Mouse (Mus musculus) kidney, embryonic 15.5 days (tissue): ENCODE measurements around the gene Tekt3. TPM values are rescaled to one million over a fixed set of nuclear protein-coding genes. Genes with fewer than 3 reads are reported as not detected.

Experiments used
- ATAC-seq: fragments of 200-750 bp; cut with Nextera tagmentation; replicated peaks from 2 replicates; pipeline ENCODE4 v1.8.0; 2017; ENCODE audit warnings: moderate TSS enrichment; ENCODE audit not compliant: low FRiP score
- H3K27ac ChIP-seq: fragments of 300-500 bp; sonication (generic); 2 replicates; pipeline ENCODE4 v1.5.1; 2015; ENCODE audit warnings: mild to moderate bottlenecking, inconsistent platforms
- H3K27me3 ChIP-seq: fragments of 300-500 bp; sonication (generic); 2 replicates; pipeline ENCODE4 v1.6.1; 2015; ENCODE audit warnings: inconsistent platforms
- H3K36me3 ChIP-seq: fragments of 300-500 bp; sonication (generic); 2 replicates; pipeline ENCODE4 v1.6.1; 2015; ENCODE audit warnings: inconsistent platforms
- H3K4me1 ChIP-seq: fragments of 300-500 bp; sonication (generic); 2 replicates; pipeline ENCODE4 v1.6.1; 2015; ENCODE audit warnings: inconsistent platforms
- H3K4me2 ChIP-seq: fragments of 300-500 bp; sonication (generic); 2 replicates; pipeline ENCODE4 v1.6.1; 2015; ENCODE audit warnings: moderate library complexity, mild to moderate bottlenecking, inconsistent platforms
- H3K4me3 ChIP-seq: fragments of 300-500 bp; sonication (generic); replicated peaks from 2 replicates; pipeline ENCODE4 v1.5.1; 2015; ENCODE audit warnings: mild to moderate bottlenecking, inconsistent platforms
- H3K9ac ChIP-seq: fragments of 300-500 bp; sonication (generic); 2 replicates; pipeline ENCODE4 v1.6.1; 2015; ENCODE audit warnings: mild to moderate bottlenecking, inconsistent platforms
- H3K9me3 ChIP-seq: fragments of 300-500 bp; sonication (generic); replicated peaks from 2 replicates; pipeline ENCODE4 v1.6.1; 2016; ENCODE audit warnings: inconsistent platforms
- WGBS: fragments of 180-500 bp; shearing (Covaris S2); methylation state at CpG from one replicate; pipeline ENCODE4 v1.1.7; 2015; ENCODE audit warnings: mixed read lengths; 5-methylcytosine and 5-hydroxymethylcytosine counted together
- polyA plus RNA-seq: library from polyadenylated mRNA; unstranded; fragments of >200 nt; fragmentation: Nextera tagmentation; extraction: Ambion mirVana; gene quantifications from 2 replicates; pipeline ENCODE4 v1.2.1, GENCODE M21; 2015

Tekt3 gene
- polyA plus RNA-seq, 1 experiment from 2014 or later, result not detected

DNA sequence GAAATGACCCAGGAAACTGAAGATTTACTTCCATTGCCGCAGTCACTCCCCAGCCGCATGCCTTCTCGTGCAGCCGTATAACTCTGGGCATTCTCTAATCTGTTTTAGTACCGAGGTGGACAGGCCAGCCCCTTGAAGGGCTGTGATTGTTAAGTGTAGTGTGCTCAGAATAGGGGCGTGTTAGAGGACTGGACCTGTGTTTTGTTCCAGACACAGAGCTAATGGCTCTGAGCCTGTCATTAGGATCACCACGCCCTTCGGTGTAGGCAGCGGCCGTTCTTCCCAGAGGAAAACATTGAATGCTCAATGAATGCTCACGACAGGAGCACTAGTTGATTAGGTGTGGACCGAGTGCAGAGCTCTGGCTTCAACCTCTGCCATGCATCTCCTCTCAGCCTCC lies 68.4 kb downstream of the Tekt3 start:
- no peak overlapping the region for H3K9ac ChIP-seq
- no peaks in the 10 kb centered on the region for H3K9me3 ChIP-seq
- ATAC-seq, result no peak
- H3K4me3 ChIP-seq, result 0 out of 2 replicates have a peak overlapping the region, but pooled peaks have one; percentile 5
- peak overlapping the region; percentile 89 for H3K4me2 ChIP-seq
- H3K27ac ChIP-seq, result no peak overlapping the region
- H3K27me3 ChIP-seq, result peaks cover 59% of the 10 kb centered on the region
- peaks cover 50% of the 10 kb centered on the region for H3K4me1 ChIP-seq
- WGBS, result 17% methylated on average over 12 of the region's 12 CpGs
- H3K36me3 ChIP-seq, result peaks cover 4% of the 10 kb centered on the region; the same call in 1 of the 2 replicates

- Histone ChIP-seq H3K4me1 (peaks cover 57% of the 10 kb centered on the region), H3K27me3 (peaks cover 59% of the 10 kb centered on the region), H3K4me3 (peak overlapping the region; percentile 59), H3K36me3 (peaks cover 8% of the 10 kb centered on the region; the same call in 1 of the 2 replicates), H3K27ac (no peak overlapping the region; the same call in 1 of the 2 replicates), H3K9ac (0 out of 2 replicates have a peak overlapping the region, but pooled peaks have one; percentile 60), H3K9me3 (no peaks in the 10 kb centered on the region), H3K4me2 (peak overlapping the region; percentile 89)
- no peak for ATAC-seq
- 44% methylated on average over 8 of the region's 8 CpGs for WGBS
These were observed 69.0 kb downstream of the Tekt3 start for GRCm38 (mm10) chr11:63130497-63130896.

DNA sequence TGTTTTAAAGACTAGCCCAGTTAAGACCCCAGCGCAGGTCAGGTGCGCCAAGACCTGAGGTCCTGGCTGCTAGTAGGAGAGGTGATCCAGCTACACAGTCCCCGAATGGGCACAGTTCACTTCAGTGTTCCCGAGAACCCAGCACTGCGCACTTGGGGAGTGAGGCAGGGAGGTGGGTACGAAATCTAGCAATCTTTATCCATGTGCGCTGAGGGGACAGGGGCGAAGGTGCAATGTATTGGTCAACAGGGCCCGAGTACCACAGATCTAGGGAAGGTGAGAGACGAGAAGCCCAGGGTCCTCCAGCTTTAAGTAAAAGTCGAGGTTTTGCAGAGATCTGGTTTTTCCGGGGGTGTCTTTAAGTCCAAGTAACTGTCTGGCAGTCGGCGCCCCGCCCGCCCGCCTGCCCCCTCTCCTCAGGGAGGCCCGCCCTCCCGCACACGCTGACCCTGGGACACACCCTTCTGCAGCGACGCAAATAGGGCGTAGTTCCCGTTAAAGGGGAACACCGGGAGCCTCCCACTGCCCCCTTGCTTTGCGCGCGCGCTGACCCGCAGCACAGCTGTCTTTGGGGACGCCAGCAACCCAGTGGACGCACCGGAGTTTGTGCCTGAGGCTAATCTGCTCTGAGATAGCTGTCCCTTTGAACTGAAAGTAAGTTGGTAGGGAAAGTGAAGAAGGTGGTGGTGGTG lies 69.7 kb downstream of the Tekt3 start:
- H3K4me1 ChIP-seq, result peaks cover 61% of the 10 kb centered on the region
- ATAC-seq, result peak; percentile 52; the same call in 1 of the 2 replicates
- peak overlapping the region; percentile 89 for H3K4me2 ChIP-seq

GRCm38 (mm10) chr11:63131693-63132040 lies 70.2 kb downstream of the Tekt3 start:
- peaks cover 59% of the 10 kb centered on the region for H3K27me3 ChIP-seq
- H3K9ac ChIP-seq, result peak overlapping the region; percentile 60
- no peaks in the 10 kb centered on the region for H3K9me3 ChIP-seq
- peak overlapping the region; percentile 59 for H3K4me3 ChIP-seq
- no peak for ATAC-seq
- WGBS, result 8% methylated on average over 11 of the region's 11 CpGs
- peak overlapping the region; percentile 89 for H3K4me2 ChIP-seq
- peak overlapping the region; percentile 88 for H3K27ac ChIP-seq
- peaks cover 8% of the 10 kb centered on the region; the same call in 1 of the 2 replicates for H3K36me3 ChIP-seq
- peaks cover 62% of the 10 kb centered on the region for H3K4me1 ChIP-seq

More for the DNA sequence above, 69.7 kb downstream of the Tekt3 start:
- Histone ChIP-seq H3K9ac (peak overlapping the region; percentile 60), H3K9me3 (no peaks in the 10 kb centered on the region), H3K27ac (peak overlapping the region; percentile 88), H3K4me3 (peak overlapping the region; percentile 59), H3K27me3 (peaks cover 59% of the 10 kb centered on the region), H3K36me3 (peaks cover 8% of the 10 kb centered on the region; the same call in 1 of the 2 replicates)
- 4% methylated on average over 32 of the region's 33 CpGs for WGBS

DNA sequence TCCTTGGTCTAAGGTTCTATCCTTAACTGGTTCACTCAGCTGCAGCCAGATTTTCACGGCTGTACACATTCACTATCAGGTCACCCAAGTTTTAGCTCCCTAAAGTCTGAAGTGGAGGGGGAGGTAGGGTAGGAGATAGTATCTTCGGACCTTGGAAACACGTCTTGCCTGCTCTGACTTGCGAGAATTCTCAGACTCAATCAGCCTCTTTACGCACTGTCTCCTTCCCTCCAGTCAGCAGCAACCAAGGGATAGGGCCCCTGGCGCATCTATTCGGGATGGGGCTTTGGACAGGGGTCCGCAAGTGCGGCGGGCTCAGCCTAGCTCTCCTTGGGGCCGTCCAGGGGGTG lies 70.7 kb downstream of the Tekt3 start:
- H3K9me3 ChIP-seq, result no peaks in the 10 kb centered on the region
- peak overlapping the region; percentile 89 for H3K4me2 ChIP-seq
- 0 out of 2 replicates have a peak, but pooled peaks have one; percentile 1 for ATAC-seq
- peaks cover 67% of the 10 kb centered on the region for H3K4me1 ChIP-seq
- H3K4me3 ChIP-seq, result peak overlapping the region; percentile 59
- H3K27ac ChIP-seq, result peak overlapping the region; percentile 88
- H3K27me3 ChIP-seq, result peaks cover 59% of the 10 kb centered on the region
- peak overlapping the region; percentile 60 for H3K9ac ChIP-seq
- peaks cover 13% of the 10 kb centered on the region; the same call in 1 of the 2 replicates for H3K36me3 ChIP-seq
- WGBS, result under 1% methylated on average over 11 of the region's 11 CpGs

GRCm38 (mm10) chr11:63132501-63133435 lies 71.3 kb downstream of the Tekt3 start:
- WGBS, result under 1% methylated on average over 66 of the region's 66 CpGs
- ATAC-seq, result peak; percentile 53
- H3K36me3 ChIP-seq, result peaks cover 14% of the 10 kb centered on the region; the same call in 1 of the 2 replicates
- H3K4me1 ChIP-seq, result peaks cover 67% of the 10 kb centered on the region
- peak overlapping the region; percentile 59 for H3K4me3 ChIP-seq
- peak overlapping the region; percentile 88 for H3K27ac ChIP-seq
- H3K9ac ChIP-seq, result peak overlapping the region; percentile 60
- peaks cover 59% of the 10 kb centered on the region for H3K27me3 ChIP-seq
- H3K4me2 ChIP-seq, result peak overlapping the region; percentile 89
- H3K9me3 ChIP-seq, result no peaks in the 10 kb centered on the region

DNA sequence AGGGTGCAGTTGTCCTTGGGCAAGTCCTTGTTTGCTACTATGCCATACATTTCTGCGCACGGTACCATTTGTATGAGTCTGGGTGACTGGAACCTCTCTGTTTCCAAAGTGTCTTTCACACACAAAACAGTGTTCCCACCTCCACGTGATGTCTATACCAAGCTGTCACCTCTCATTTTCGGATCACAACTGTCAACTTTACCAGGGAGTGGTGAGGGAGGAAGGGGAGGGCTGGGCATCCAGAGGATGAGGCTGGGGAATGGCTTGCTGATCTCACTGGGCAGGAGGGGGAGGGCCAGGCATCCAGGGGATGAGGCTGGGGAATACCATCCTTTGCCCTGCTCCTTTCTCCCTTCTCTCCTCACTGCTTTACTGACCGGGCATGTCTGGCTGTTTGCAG lies 72.6 kb downstream of the Tekt3 start:
- Histone ChIP-seq H3K4me3 (no peak overlapping the region), H3K4me1 (peaks cover 67% of the 10 kb centered on the region), H3K27me3 (peaks cover 49% of the 10 kb centered on the region), H3K4me2 (peak overlapping the region; percentile 89), H3K27ac (no peak overlapping the region), H3K9me3 (no peaks in the 10 kb centered on the region), H3K36me3 (peaks cover 16% of the 10 kb centered on the region; the same call in 1 of the 2 replicates), H3K9ac (no peak overlapping the region)
- no peak for ATAC-seq
- 90% methylated on average over 5 of the region's 5 CpGs for WGBS

DNA sequence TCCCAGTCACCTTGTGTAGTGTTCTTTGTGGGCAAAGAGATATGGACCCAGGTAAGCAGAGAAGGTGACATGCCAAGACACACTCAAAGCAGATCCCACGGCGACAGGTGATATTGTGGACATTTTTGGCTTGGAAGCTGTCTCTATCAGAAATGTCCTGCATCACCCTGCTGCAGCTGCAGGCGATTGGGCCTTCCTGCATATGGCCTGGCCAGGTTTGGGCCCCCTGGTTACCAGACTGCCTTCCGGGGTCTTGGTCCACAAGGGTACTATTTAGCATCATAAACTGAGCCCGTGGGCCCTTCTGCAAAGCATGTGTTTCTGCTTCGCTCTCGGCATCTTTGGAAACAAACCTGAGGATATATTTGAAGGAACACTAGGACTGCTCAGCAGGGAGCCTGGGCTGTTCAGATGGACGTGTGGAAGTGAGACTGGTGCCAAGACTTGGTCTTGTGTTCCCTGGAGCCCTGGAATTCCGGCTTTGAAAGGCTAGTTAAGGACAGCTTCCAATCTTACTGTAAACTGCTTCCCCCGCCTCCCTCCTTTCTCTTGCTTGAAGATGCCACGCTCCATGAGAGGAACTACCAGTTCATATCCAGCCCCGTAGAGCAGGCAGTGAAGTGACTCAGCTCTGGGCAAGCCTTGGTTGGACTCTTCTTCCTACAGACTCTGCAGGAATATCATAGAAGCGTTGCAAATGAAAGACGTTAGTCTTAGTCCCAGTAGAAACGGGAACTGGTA lies 73.5 kb downstream of the Tekt3 start:
- no peak for ATAC-seq
- Histone ChIP-seq H3K27ac (peak overlapping the region; percentile 75; the same call in 1 of the 2 replicates), H3K4me3 (no peak overlapping the region), H3K9me3 (no peaks in the 10 kb centered on the region), H3K36me3 (peaks cover 21% of the 10 kb centered on the region; the same call in 1 of the 2 replicates), H3K27me3 (peaks cover 41% of the 10 kb centered on the region), H3K4me2 (no peak overlapping the region), H3K4me1 (peaks cover 59% of the 10 kb centered on the region), H3K9ac (no peak overlapping the region)
- WGBS, result 69% methylated on average over 15 of the region's 15 CpGs

- peaks cover 52% of the 10 kb centered on the region for H3K4me1 ChIP-seq
- H3K9ac ChIP-seq, result no peak overlapping the region
- peak; percentile 72 for ATAC-seq
- H3K36me3 ChIP-seq, result peaks cover 24% of the 10 kb centered on the region; the same call in 1 of the 2 replicates
- no peak overlapping the region for H3K4me3 ChIP-seq
- H3K4me2 ChIP-seq, result 0 out of 2 replicates have a peak overlapping the region, but pooled peaks have one; percentile 3
- 8% methylated on average over 8 of the region's 8 CpGs for WGBS
- H3K27ac ChIP-seq, result peak overlapping the region; percentile 75
- H3K27me3 ChIP-seq, result peaks cover 34% of the 10 kb centered on the region
- no peaks in the 10 kb centered on the region for H3K9me3 ChIP-seq
These were observed 74.2 kb downstream of the Tekt3 start for GRCm38 (mm10) chr11:63135622-63136021.

DNA sequence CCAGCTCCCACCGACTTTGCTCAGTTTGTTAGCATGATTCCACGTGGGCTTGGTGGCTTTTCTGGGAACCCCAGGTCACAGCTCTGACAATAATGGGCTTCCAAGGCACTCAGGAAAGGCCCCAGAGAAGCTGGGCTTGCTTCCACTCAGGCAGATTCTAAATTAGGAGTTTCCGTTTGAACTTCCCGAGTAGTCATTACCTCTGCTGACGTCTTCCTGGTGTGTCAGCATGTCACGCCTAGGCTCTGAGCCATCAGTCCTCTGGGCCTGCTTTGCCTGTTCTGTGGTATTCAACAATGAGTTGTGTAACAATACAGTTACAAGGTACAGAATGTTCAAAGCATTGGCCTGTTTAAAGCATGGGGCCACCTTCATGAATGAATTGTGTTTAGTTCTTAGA lies 74.8 kb downstream of the Tekt3 start:
- Histone ChIP-seq H3K4me2 (0 out of 2 replicates have a peak overlapping the region, but pooled peaks have one; percentile 3), H3K36me3 (peaks cover 24% of the 10 kb centered on the region; the same call in 1 of the 2 replicates), H3K27me3 (peaks cover 28% of the 10 kb centered on the region), H3K27ac (peak overlapping the region; percentile 75), H3K4me1 (peaks cover 46% of the 10 kb centered on the region), H3K9me3 (no peaks in the 10 kb centered on the region), H3K4me3 (no peak overlapping the region), H3K9ac (no peak overlapping the region; the same call in 1 of the 2 replicates)
- no peak for ATAC-seq
- 72% methylated on average over 6 of the region's 6 CpGs for WGBS

GRCm38 (mm10) chr11:63136836-63137416 lies 75.5 kb downstream of the Tekt3 start:
- ATAC-seq, result no peak
- Histone ChIP-seq H3K27me3 (peaks cover 21% of the 10 kb centered on the region), H3K4me1 (peaks cover 39% of the 10 kb centered on the region), H3K9me3 (no peaks in the 10 kb centered on the region), H3K27ac (no peak overlapping the region), H3K9ac (no peak overlapping the region), H3K4me3 (no peak overlapping the region), H3K36me3 (peaks cover 24% of the 10 kb centered on the region; the same call in 1 of the 2 replicates), H3K4me2 (no peak overlapping the region)
- 75% methylated on average over 4 of the region's 4 CpGs for WGBS
